Mouse (Mus musculus) splenic B cell, adult 2 months (primary cell): ENCODE results near the gene Zfhx3.

Experiments used
- DNase-seq: peaks from one replicate; pipeline ENCODE4 v3.0.0-alpha.2; 2011; ENCODE audit warnings: low read depth, low spot score
- H3K27me3 ChIP-seq: 2 replicates; pipeline ENCODE4 v1.6.1; 2012; ENCODE audit warnings: mild to moderate bottlenecking, low read length, moderate library complexity, mixed read lengths; ENCODE audit not compliant: control insufficient read depth, poor library complexity, insufficient read depth, severe bottlenecking
- H3K36me3 ChIP-seq: 2 replicates; pipeline ENCODE4 v1.6.1; 2012; ENCODE audit warnings: mild to moderate bottlenecking, low read length, moderate library complexity, mixed read lengths; ENCODE audit not compliant: control insufficient read depth, poor library complexity, insufficient read depth, severe bottlenecking

Gene Zfhx3

DNA sequence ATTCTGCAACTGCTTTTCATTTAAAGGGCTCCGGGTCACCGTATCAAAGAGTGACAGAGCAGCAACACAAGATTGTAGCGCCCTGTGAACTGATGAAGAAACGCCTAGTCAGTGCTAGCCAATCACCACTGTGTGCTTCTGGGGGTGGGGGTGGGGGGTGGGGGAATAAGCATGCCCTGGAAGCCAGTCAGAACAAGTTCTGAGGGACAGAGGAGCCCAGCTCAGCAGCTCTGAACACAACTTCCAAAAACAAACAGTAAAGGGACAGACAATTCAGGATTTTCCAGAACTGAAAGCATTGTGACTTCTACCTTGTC, 642.2 kb downstream of the Zfhx3 start:
- no peak for DNase-seq
- Histone ChIP-seq H3K27me3 (no peaks in the 10 kb centered on the region), H3K36me3 (no peaks in the 10 kb centered on the region)

DNA sequence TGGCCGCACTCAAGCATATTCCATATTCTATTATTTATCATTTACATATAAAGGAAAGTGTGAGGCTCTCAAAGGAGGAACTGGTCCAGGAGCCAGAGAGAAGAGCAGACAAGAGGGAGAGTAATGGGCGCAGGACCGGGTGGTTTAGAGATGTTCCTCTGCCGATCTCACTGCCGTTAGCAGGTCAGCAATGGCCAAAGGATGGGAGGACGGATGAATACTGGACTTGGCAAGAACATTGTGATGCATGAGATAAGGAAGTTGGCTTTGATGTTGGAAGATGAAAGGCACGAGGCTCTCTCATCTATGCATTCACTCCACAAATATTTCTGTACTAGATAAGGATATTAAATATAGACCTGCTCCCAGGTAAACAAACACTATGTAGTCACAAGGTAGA, 648.6 kb downstream of the Zfhx3 start:
- Histone ChIP-seq H3K36me3 (no peaks in the 10 kb centered on the region), H3K27me3 (no peaks in the 10 kb centered on the region)
- DNase-seq, result no peak

DNA sequence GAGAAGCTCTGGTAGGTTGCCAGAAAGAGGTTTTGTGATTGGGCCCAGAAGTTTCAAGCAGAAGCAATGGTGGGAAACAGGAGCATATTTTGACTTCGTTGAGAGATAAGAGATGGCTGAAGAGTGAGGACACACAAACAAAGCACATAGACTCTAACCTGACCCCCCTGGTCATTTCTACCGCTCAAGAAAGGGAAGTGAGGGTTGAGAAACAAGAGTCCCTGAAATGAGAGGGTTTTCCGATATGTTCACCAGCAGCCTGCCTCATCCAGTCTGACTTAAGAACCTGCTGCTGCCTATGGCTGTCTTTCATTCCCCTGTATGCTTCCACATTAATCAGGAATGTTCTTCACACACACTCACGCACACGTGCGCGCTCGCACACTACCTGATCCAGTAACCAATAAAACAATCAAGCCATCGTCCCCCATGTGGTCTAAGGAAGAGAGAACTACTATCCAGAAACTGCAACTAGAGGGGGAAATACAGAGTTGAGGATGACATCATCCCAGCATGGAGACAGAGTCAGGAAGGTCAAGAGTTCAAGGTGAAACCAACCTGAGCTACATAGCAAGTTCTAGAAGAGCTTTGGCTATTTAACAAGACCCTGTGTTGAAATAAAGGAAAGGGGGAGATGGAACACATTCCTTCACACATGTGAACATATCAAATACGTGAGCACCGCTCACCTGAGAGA, 649.7 kb downstream of the Zfhx3 start:
- DNase-seq, result no peak
- no peaks in the 10 kb centered on the region for H3K36me3 ChIP-seq

DNA sequence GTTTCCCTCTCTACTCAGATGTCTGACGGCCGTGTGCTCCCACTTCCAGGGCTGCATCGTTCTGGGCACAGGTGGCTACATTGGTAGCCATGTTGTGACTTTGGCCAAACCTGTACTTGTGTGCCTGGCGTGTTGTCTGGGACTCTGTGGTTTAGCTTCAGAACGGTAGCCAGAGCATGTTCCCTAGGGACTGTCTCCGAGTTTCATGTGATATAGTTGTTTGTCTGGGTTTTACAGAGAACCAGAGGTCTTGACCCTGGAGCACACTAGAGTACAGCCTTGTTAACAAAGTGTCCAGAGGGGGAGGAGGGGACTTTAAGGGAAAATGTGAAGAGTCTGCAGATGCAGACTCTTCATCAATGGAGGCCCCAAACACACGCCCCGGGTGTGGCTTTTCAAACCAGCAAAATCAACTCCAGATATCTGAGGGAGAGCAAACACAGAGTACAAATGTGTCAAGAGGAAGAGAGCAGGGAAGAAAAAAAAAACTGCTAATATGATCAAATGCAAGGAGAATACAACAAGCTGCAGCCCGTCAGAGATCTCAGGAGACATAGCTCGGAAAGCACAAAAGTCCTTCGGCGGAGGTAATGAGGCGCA, 650.6 kb downstream of the Zfhx3 start:
- no peaks in the 10 kb centered on the region for H3K27me3 ChIP-seq
- no peaks in the 10 kb centered on the region for H3K36me3 ChIP-seq
- DNase-seq, result no peak

More for the DNA sequence above, 649.7 kb downstream of the Zfhx3 start:
- H3K27me3 ChIP-seq, result no peaks in the 10 kb centered on the region

DNA sequence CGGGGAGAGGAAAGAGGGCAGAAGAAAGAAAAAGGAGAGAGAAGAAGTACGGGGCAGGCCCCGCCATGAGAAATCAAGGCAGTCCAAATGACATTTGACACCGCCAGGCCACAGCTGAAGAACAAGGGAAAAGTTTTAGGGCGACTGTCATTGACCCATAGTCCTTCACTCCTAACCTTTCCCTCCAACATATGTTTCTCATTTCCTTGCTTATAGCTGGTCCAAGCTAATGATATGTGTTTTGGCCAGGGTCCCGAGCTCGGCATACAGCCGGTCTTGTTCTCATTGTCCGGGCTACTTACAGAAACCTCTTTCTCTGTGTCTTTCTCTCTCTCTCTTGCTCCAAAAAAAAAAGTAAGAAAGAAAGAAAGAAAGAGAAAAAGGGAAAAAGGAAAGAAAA, 651.4 kb downstream of the Zfhx3 start:
- Histone ChIP-seq H3K27me3 (no peaks in the 10 kb centered on the region), H3K36me3 (no peaks in the 10 kb centered on the region)
- no peak for DNase-seq

DNA sequence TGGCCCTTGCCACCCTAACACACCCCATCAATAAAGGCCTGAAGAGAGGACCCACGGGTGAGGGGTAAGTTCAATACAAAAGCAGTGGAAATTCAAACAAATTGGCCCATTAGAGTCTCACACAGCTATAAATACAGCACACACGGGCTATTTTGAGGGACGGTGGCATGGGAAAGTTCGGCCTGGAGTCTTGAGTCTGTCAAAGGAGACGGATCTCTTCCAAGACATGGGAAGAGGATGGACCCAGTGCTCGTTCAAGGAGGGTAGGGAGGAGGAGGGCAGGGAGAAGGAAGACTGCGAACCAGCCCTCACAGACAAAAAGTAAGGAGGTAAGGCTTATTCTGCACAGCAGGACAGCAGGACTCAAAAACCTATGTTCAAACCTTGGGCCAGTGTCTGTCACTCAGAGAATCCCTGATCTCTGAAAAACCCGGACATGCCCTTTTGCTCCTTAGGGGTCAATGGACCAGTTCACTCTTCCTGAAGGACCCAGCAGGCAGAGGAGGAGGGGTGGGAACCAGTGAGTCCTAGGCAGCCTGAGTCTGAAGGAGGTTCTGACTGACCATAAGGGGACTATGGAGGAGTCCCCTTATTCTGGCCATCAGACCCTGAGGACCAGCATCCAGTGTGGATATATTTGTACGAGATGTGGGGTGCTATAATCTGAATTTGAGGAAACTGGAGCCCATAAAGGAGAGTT, 652.1 kb downstream of the Zfhx3 start:
- Histone ChIP-seq H3K36me3 (no peaks in the 10 kb centered on the region), H3K27me3 (no peaks in the 10 kb centered on the region; the same call in 1 of the 2 replicates)
- DNase-seq, result no peak

DNA sequence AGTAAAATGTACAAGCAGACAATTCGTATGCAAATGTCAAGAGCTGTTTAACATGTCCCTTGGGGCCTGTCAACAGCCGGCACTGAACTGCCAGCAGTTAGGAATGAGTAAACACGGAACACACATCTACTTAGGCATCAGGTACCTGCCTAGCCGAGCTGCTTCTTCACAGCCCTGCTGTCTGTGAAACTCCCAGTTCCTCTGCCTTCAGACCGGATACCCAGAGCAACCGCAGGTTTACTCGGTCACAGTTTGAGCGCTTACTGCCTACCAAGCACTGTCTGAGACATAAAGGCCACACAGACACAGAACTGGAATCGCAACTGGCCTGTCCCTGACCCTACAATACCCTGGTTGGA, 652.6 kb downstream of the Zfhx3 start:
- Histone ChIP-seq H3K27me3 (no peaks in the 10 kb centered on the region; the same call in 1 of the 2 replicates), H3K36me3 (no peaks in the 10 kb centered on the region)
- DNase-seq, result peak; percentile 60

DNA sequence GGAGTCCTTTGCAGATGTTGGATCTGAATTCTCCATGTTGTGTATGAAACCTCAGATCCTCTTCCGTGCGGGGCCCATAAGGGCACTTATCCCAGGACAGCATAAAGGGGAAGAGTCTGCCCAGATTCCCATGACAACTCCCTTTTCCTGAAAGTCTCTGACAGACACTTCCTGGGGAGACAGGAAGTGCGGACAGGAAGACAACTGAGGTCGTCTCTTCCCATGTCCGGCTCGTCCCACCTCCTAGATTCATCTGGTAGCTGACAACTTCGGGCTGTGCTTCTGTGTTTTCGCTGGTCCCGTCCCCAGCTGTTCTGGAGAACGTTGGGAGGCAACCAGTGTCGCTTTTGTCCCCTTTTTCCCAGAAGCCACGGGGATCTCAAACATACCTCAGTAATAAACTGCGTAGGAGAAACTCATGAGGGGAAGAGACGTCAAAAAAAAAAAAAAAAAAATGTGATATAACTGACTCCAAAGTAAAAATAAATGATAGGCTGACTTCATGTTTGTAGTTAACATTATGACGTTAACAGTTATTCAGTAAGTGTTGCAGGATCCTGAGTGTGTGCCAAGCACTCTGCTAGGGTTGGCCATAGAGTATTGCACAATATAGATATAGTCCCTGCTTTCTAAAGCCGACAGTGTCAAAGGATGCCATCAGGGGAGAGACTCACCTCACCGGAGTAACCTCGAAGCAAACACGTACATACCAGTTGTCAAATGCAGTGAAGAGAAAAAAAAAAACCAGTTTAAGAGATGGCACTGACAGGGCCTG, 653.5 kb downstream of the Zfhx3 start:
- H3K27me3 ChIP-seq, result no peaks in the 10 kb centered on the region; the same call in 1 of the 2 replicates
- H3K36me3 ChIP-seq, result no peaks in the 10 kb centered on the region
- no peak for DNase-seq

DNA sequence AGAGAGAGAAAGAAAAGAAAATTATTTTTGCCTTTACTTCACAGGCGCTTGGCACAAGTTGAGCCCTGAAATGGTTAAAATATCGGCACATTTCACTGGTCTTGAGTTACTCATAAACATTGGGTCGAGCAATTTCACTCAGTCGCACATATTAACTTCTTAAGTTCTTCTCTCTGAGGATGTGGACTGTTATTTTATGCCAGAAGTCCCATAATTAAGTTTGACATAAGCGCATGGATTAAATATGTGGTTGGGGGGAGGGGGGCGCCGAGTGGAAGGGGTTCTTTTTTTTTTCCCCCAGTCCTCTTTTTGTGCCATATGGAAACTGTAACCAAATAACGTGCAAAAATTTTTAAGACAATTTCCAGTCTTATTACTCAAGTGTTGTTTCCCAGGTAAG, 656.6 kb downstream of the Zfhx3 start:
- no peak for DNase-seq
- Histone ChIP-seq H3K27me3 (no peaks in the 10 kb centered on the region; the same call in 1 of the 2 replicates), H3K36me3 (no peaks in the 10 kb centered on the region)

DNA sequence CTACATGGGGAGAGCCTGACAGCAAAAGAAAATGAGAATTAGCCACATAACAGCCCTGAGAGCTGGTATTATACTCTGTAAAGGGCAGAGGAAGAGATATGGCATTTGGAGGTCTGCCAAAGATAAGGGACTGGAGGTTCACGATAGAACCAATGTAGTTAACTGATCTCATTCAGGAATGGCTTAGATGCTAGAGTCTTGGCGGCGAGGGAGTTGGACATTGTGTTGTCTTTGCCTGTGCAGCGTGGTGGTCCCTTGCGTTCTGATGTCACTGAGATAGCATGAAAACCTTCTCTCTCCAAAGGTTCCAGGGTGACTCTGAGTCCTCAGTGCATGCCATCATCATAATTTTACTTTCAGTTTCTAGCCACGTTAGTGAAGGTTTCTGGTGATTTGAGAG, 657.1 kb downstream of the Zfhx3 start:
- no peaks in the 10 kb centered on the region; the same call in 1 of the 2 replicates for H3K27me3 ChIP-seq
- DNase-seq, result no peak
- H3K36me3 ChIP-seq, result no peaks in the 10 kb centered on the region

DNA sequence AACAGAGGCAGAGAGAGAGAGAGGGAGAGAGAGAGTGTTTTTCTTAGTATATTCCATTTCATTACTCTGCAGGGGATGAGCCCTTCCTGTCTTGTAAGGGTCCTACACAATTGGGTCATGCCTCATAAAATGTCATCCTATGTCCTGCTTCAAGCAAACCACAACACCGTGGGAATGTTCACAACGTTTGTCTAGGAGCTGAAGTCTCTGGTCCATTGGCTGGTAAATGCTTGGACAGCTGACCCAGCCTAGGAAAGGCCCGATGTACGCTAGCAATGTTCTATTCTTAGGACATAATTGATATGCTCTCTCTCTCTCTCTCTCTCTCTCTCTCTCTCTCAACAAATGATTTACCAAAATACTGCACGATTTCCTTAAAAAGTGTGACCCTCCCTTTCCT, 666.2 kb downstream of the Zfhx3 start:
- Histone ChIP-seq H3K36me3 (no peaks in the 10 kb centered on the region), H3K27me3 (no peaks in the 10 kb centered on the region)
- no peak for DNase-seq

DNA sequence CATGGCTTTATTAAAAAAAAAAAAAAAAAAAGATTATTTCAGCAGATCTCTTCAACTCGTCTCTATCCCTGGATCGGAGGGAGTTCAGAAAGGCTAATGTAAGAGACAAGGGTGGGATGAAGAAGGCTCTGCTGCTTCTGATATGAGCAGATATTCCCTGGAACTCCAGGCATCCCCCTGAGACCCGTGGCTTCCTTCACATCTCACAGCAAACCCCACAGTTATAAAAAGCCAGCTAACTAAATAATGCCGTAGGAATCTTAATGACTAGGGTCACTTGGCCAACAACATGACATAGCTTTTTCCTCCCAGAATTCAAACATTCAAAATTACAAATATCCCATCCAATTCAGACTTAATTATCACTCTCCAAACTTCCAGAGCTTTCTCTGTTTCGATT, 666.7 kb downstream of the Zfhx3 start:
- DNase-seq, result no peak
- Histone ChIP-seq H3K36me3 (no peaks in the 10 kb centered on the region), H3K27me3 (no peaks in the 10 kb centered on the region)

DNA sequence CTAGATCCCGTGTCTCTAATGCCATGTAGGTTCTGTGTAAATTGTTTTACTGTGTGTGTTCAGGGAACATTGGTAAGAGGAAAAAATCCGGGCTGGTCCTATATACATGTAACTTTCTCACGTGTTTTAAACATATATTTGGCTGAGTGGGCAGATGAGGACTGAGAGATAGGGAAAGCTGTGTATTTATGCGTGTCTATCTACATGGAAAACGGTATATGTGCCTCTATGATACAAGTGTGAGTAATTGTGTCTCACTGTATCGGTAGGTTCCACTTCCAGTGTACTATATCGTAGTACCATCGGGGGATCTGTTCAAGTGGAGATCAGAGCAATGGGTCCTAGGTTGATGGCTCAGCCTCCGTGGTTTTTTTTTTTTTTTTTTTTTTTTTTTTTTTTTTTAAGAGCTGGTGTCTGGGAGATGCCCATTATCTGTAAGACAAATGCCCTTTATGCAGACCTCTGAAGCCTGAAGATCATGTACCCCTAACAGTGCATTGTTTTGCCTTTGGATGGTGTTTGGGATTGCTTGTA, 668.8 kb downstream of the Zfhx3 start:
- H3K27me3 ChIP-seq, result no peaks in the 10 kb centered on the region
- DNase-seq, result no peak
- H3K36me3 ChIP-seq, result no peaks in the 10 kb centered on the region

DNA sequence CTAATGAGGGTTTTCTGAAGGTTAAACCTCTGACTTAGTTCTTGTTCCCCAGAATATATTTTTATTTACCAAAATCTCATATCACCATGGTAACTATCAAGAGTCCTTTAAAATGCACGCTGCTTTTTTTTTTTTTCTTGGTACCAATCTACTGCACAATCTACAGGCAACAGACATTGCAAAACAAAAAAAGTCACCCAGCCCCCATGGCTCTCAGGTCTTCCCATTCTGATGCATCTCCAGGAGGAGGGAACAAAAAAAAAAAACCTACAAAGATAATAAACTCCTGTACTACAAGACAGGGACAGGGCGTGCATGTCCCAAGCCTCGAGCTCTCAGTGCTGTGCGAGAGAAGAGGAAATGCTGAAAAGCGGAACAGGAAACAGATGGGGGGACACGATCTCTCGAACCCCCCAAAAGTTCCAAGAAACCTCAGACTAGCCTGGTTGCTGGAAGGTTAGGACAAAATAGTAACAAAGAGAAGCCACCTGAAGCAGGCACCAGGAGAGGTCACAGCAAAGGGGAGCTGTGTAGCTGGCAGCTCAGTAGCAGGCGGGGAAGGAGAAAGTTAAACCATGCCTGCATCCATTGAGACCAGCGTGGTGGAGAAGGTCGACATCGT, 669.5 kb downstream of the Zfhx3 start:
- peak; percentile 43 for DNase-seq
- H3K36me3 ChIP-seq, result no peaks in the 10 kb centered on the region
- H3K27me3 ChIP-seq, result no peaks in the 10 kb centered on the region
